Mouse (Mus musculus): ENCODE data around the gene 1190005I06Rik. TPM values are rescaled to one million over a fixed set of nuclear protein-coding genes. Genes with fewer than 3 reads are reported as not detected.

Gene 1190005I06Rik
- polyA plus RNA-seq, 2 experiments, result 6.4 to 8.7 TPM

GRCm38 (mm10) chr8:120667561-120668373, 20.3 kb upstream of the 1190005I06Rik start, which contains the start of the genes Gm27021 and Cox4i1:
TSS of gene Gm27021 (minus strand) at chr8:120668079.
TSS of gene Cox4i1 (plus strand) at chr8:120668222.
- Histone ChIP-seq H3K4me2 (replicated peaks; ENCODE audit: low read depth, low read length, severe bottlenecking) (peak within 1 kb of the TSS; percentile 83), H3K9ac (ENCODE audit: low read depth, low read length, severe bottlenecking) (peak within 1 kb of the TSS; percentile 97), H3K36me3 (ENCODE audit: control insufficient read depth, insufficient read depth, low read length) (peaks cover 35% of the 10 kb centered on the region), H3K4me3 (replicated peaks; ENCODE audit: low read length) (peak within 1 kb of the TSS; percentile 93), H3K27me3 (ENCODE audit: control insufficient read depth, insufficient read depth, low read length) (no peaks in the 10 kb centered on the region), H3K4me1 (ENCODE audit: control insufficient read depth, insufficient read depth, low read length) (peaks cover 15% of the 10 kb centered on the region), H3K9me3 (ENCODE audit: control insufficient read depth, low read length) (no peaks in the 10 kb centered on the region), H3K27ac (replicated peaks; ENCODE audit: low read depth, low read length) (peak within 1 kb of the TSS; percentile 80)
- under 1% methylated on average over 88 of the region's 105 CpGs for WGBS
- ATAC-seq (ENCODE audit: low FRiP score, low read depth) (peak; percentile 95), DNase-seq (ENCODE audit: low spot score) (peak; percentile 95)
- TF ChIP-seq POLR2A (IDR thresholded peaks at IDR 0.05; ENCODE audit: borderline replicate concordance, extremely low read depth, insufficient read depth, insufficient read length), result peak; percentile 95; the same call in 1 of the 2 replicates

- H3K4me2 ChIP-seq (replicated peaks; ENCODE audit: low read depth, low read length, severe bottlenecking), result peak overlapping the region; percentile 79
- WGBS, result 2% methylated on average over 17 of the region's 17 CpGs
- TF ChIP-seq POLR2A (IDR thresholded peaks at IDR 0.05; ENCODE audit: borderline replicate concordance, extremely low read depth, insufficient read depth, insufficient read length), result no peak
- H3K4me3 ChIP-seq (replicated peaks; ENCODE audit: low read length), result peak overlapping the region; percentile 93
- no peak overlapping the region for H3K27ac ChIP-seq (replicated peaks; ENCODE audit: low read depth, low read length)
- H3K36me3 ChIP-seq (ENCODE audit: control insufficient read depth, insufficient read depth, low read length), result peaks cover 26% of the 10 kb centered on the region
- H3K9ac ChIP-seq (ENCODE audit: low read depth, low read length, severe bottlenecking), result peak overlapping the region; percentile 97
- H3K4me1 ChIP-seq (ENCODE audit: control insufficient read depth, insufficient read depth, low read length), result peaks cover 15% of the 10 kb centered on the region
- H3K27me3 ChIP-seq (ENCODE audit: control insufficient read depth, insufficient read depth, low read length), result no peaks in the 10 kb centered on the region
- no peak for ATAC-seq (ENCODE audit: low FRiP score, low read depth)
- no peak for DNase-seq (ENCODE audit: low spot score)
- no peaks in the 10 kb centered on the region for H3K9me3 ChIP-seq (ENCODE audit: control insufficient read depth, low read length)
These were observed 19.5 kb upstream of the 1190005I06Rik start for GRCm38 (mm10) chr8:120666807-120667470.

GRCm38 (mm10) chr8:120665726-120666455, 18.5 kb upstream of the 1190005I06Rik start:
- DNase-seq (ENCODE audit: low spot score) (no peak), ATAC-seq (ENCODE audit: low FRiP score, low read depth) (no peak)
- TF ChIP-seq POLR2A (IDR thresholded peaks at IDR 0.05; ENCODE audit: borderline replicate concordance, extremely low read depth, insufficient read depth, insufficient read length), result no peak
- Histone ChIP-seq H3K36me3 (ENCODE audit: control insufficient read depth, insufficient read depth, low read length) (peaks cover 20% of the 10 kb centered on the region), H3K9ac (ENCODE audit: low read depth, low read length, severe bottlenecking) (peak overlapping the region; percentile 97; the same call in 1 of the 2 replicates), H3K27me3 (ENCODE audit: control insufficient read depth, insufficient read depth, low read length) (no peaks in the 10 kb centered on the region), H3K9me3 (ENCODE audit: control insufficient read depth, low read length) (no peaks in the 10 kb centered on the region), H3K4me1 (ENCODE audit: control insufficient read depth, insufficient read depth, low read length) (peaks cover 15% of the 10 kb centered on the region), H3K4me2 (replicated peaks; ENCODE audit: low read depth, low read length, severe bottlenecking) (peak overlapping the region; percentile 79), H3K27ac (replicated peaks; ENCODE audit: low read depth, low read length) (no peak overlapping the region), H3K4me3 (replicated peaks; ENCODE audit: low read length) (no peak overlapping the region)
- WGBS, result 73% methylated on average over 3 of the region's 3 CpGs

GRCm38 (mm10) chr8:120664566-120664965, 17.1 kb upstream of the 1190005I06Rik start:
- H3K4me2 ChIP-seq (replicated peaks; ENCODE audit: low read depth, low read length, severe bottlenecking), result no peak overlapping the region
- WGBS, result 81% methylated on average over 6 of the region's 6 CpGs
- H3K36me3 ChIP-seq (ENCODE audit: control insufficient read depth, insufficient read depth, low read length), result peaks cover 16% of the 10 kb centered on the region
- ATAC-seq (ENCODE audit: low FRiP score, low read depth), result no peak
- peaks cover 15% of the 10 kb centered on the region for H3K4me1 ChIP-seq (ENCODE audit: control insufficient read depth, insufficient read depth, low read length)
- no peak overlapping the region for H3K9ac ChIP-seq (ENCODE audit: low read depth, low read length, severe bottlenecking)
- TF ChIP-seq POLR2A (IDR thresholded peaks at IDR 0.05; ENCODE audit: borderline replicate concordance, extremely low read depth, insufficient read depth, insufficient read length), result no peak
- H3K4me3 ChIP-seq (replicated peaks; ENCODE audit: low read length), result no peak overlapping the region
- H3K9me3 ChIP-seq (ENCODE audit: control insufficient read depth, low read length), result no peaks in the 10 kb centered on the region
- no peak overlapping the region for H3K27ac ChIP-seq (replicated peaks; ENCODE audit: low read depth, low read length)
- no peaks in the 10 kb centered on the region for H3K27me3 ChIP-seq (ENCODE audit: control insufficient read depth, insufficient read depth, low read length)
- DNase-seq (ENCODE audit: low spot score), result no peak

GRCm38 (mm10) chr8:120657415-120657814, 10.0 kb upstream of the 1190005I06Rik start:
- WGBS, result 97% methylated on average over 8 of the region's 8 CpGs
- TF ChIP-seq POLR2A (IDR thresholded peaks at IDR 0.05; ENCODE audit: borderline replicate concordance, extremely low read depth, insufficient read depth, insufficient read length), result no peak
- H3K36me3 ChIP-seq (ENCODE audit: control insufficient read depth, insufficient read depth, low read length), result peaks cover 76% of the 10 kb centered on the region
- ATAC-seq (ENCODE audit: low FRiP score, low read depth) (no peak), DNase-seq (ENCODE audit: low spot score) (no peak)
- H3K4me1 ChIP-seq (ENCODE audit: control insufficient read depth, insufficient read depth, low read length), result no peaks in the 10 kb centered on the region
- no peak overlapping the region for H3K4me3 ChIP-seq (replicated peaks; ENCODE audit: low read length)
- H3K9ac ChIP-seq (ENCODE audit: low read depth, low read length, severe bottlenecking), result no peak overlapping the region
- no peak overlapping the region for H3K4me2 ChIP-seq (replicated peaks; ENCODE audit: low read depth, low read length, severe bottlenecking)
- no peak overlapping the region for H3K27ac ChIP-seq (replicated peaks; ENCODE audit: low read depth, low read length)
- H3K27me3 ChIP-seq (ENCODE audit: control insufficient read depth, insufficient read depth, low read length), result no peaks in the 10 kb centered on the region
- H3K9me3 ChIP-seq (ENCODE audit: control insufficient read depth, low read length), result no peaks in the 10 kb centered on the region

All from limb, embryonic 14.5 days (tissue).